Mouse (Mus musculus) embryo, embryonic 9.5 days (tissue): Measurements from ENCODE around the gene Ccdc14.
"Not testable (repeated sequence)": the region's sequence is repeated elsewhere in the genome, so short reads cannot be mapped to it uniquely, and the experiment has no call there.

ENCODE experiments used
- DNase-seq: peaks from one replicate; pipeline ENCODE4 v3.0.0-alpha.2; 2017; ENCODE audit errors: extremely low spot score

Gene Ccdc14

DNA sequence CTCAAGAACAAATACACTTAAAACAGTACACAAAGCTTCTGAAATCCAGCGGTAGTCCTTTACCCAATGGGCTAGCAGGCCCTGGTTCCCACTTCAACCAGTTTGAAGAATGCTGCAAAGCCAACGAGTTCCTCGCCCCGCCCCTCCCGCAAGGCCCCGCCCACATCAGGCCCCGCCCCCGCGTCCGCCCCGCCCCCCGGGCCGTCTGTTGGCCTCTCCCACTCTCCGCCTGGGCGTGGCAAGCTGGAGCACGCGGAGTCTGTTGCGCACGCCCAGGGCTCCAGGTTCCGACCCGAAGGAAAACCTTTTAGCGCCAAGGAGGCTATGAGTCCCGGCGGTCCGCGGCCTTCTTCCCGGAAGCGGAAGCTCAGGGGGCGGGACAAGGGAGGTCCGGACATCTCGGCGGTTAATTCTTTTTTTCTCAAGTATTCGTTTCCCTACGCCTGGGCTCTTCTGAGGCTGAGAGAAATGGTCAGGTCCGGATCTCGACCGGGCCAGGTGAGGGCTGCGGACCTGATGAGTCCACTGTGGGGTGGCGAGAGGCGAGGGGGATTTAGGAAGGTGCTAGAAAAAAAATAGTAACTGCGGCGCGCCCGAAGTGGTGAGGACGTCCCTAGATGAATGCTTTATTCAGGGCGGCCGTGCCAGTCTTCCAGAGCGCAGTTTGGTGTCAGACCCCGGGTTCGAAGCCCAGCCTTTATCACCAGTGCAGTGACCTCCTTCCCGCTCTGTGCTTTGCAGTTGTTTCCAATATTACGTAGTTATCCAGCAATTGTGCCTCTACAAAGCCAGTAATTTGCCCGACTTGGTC lies at the start of gene Ccdc14:
Ccdc14 (plus strand) TSS at position 283 of the 811 bp plus-strand sequence.
- DNase-seq = peak; percentile 96

GRCm38 (mm10) chr16:34643511-34644259 lies 46.7 kb upstream of the Ccdc14 start:
- DNase-seq = no peak

GRCm38 (mm10) chr16:34649621-34650020 lies 40.8 kb upstream of the Ccdc14 start, which contains the start of gene Ropn1:
Gene Ropn1 (plus strand): TSS chr16:34649921.
- DNase-seq = no peak

DNA sequence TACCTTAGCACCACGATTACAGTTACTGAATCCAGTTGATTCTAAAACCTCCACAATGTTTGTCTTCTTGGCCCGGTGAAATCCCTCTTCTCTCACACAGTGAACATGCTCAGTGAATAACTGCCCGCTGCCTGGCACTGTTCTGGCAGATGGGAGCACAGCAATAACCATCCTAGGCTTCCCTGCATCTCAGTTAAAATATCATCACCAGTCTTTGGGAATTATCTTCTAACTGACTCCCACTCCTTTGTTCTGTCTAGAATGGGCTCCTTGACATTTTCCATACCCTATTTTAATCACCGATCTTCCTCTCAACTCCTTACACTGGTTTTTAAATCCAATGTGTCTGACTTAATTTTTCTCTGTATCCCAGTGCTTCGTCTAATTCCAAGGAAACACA lies 37.4 kb upstream of the Ccdc14 start:
- no peak for DNase-seq

DNA sequence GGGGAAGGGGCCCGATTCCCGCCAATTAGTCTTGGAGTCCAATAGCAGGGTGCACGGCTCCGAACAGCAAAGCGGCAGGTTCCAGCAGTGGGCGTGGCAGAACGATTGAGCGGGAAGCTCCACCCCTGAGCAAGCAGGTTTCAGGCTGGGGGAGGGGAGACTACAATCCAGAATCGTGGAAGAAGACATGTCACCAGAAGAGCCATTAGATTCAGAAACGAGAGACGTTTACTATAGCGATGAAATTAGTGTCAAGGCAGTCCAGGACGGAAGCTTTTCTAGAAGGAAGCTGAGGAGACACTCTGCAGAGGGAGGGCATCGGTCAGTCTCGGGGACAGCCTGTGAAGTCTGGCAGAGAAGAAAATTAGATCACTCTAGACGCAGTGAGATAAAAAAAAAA lies 32.9 kb upstream of the Ccdc14 start:
- peak; percentile 43 for DNase-seq

DNA sequence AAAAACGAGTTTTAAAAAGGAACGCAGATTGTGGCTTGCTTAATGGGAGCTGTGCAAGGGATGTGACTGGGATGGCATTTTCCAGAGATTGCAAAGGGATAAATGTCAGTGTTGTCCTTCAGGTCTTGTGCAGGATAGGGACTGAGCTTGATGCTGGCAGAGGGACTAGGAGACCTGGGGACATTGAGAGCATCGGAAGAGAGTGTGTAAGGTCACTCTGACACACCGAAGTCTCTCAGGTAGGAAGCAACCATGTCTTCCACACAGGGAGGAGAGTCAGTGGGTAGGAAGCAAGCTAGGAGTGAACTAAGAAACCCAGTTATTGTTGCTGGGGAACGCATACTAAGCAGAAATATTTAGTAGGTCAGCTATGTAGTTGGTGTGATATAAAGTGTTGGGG lies 32.4 kb upstream of the Ccdc14 start:
- no peak for DNase-seq

DNA sequence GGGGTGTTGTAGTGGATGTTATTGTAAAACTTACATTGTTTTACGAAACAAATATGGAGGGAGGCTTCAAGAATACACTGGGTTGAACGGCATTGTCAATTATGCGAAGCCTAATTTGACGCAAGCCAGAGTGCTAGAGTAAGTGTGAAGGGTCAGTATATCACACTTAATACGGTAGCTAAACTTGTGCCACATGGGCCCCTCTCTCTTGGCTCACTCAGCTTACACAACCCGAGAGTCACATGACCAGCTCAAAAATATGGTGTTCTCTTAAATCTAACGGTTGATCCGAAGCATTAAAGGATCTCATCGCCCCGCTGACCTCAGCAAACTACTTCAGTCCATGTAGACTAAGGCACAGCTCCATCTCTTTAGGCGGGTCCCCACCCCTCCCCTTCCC lies 32.0 kb upstream of the Ccdc14 start:
- peak; percentile 33 for DNase-seq

DNA sequence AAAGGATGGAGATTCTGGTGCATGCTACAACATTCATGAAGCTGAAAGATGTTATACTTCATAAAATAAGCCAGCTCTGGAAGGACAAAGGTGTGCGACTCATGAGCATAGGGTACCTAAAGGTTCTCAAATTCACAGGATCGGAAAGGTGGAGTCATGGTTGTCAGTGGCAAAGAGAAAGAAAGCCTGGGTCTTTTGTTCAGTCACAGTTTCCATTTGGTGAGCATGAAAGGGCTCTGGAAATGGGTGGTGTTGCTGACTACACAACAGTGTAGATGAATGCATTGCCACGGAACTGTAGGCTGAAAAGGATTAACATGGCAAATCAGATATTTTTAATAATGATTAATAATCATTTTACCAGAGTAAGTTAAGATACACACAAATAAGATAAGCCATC lies 25.9 kb upstream of the Ccdc14 start:
- DNase-seq = no peak

- peak; percentile 79 for DNase-seq
Observed at GRCm38 (mm10) chr16:34667031-34667726, 23.2 kb upstream of the Ccdc14 start.

DNA sequence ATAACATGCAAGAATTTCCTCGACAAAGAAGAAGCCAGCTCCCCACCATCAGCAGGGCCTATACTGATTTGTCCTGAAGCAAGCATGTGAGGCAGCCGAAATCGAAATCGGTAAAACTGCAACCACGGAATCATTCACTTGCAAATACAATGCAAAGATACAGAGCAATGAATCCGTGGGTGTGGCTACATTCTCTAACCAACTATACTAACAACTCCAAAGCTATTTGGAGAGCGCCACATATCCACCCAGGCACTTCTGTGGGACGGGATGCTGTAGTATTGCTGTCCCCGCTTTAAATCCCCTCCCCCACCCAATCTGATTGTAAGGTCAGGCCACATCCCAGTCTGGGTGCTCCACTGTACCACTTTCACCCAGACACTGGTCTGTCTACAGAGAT lies 22.1 kb upstream of the Ccdc14 start:
- no peak for DNase-seq

GRCm38 (mm10) chr16:34671966-34672365 lies 18.4 kb upstream of the Ccdc14 start:
- DNase-seq = no peak

GRCm38 (mm10) chr16:34672822-34673221 lies 17.6 kb upstream of the Ccdc14 start:
- no peak for DNase-seq

DNA sequence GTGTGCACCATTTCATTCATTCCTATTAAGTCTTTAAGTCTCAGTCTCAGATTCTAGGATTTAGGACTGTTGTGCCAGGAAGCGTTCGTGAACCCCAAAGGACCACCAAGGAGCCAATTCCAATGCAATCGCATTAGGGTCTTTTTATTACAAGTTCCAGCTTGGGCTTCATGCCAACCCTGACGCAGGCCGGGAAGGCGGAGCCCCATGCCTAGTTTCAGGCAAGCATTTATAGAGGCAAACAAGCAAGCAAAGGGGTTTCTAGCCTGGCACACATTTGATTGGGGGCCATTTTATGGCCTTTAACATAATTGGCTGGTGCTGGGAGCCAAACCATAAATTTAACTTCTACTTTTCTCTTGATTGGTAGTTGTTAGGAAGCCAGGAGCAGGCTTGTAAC lies 16.1 kb upstream of the Ccdc14 start:
- no peak for DNase-seq

- DNase-seq = no peak
Observed at GRCm38 (mm10) chr16:34681823-34682222, 8.6 kb upstream of the Ccdc14 start.

DNA sequence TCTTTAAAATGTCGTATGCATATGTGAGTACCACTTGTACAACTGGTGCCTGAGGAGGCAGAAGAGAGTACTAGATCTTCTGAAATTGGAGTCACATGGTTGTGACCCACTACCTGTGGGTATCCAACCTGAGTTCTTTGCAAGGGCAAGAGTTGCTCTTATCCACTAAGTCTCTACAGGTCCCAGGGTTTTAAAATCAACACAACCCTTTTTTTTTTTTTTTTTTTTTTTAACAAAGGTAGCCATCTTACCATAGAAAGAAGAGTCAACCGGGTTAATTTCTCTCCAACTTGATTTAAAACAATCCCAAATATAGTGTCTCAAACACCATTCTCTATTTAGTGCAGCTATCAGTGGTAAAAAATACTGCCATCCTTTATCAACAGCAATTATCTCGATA lies 537 bp upstream of the Ccdc14 start:
- DNase-seq = no peak

- no peak for DNase-seq
Observed at GRCm38 (mm10) chr16:34691156-34691555, 740 bp downstream of the Ccdc14 start.

- DNase-seq = no peak
Observed at GRCm38 (mm10) chr16:34694477-34694876, 4.1 kb downstream of the Ccdc14 start.

- DNase-seq = not testable (repeated sequence)
Observed at GRCm38 (mm10) chr16:34698721-34699120, 8.3 kb downstream of the Ccdc14 start.

- peak; percentile 64 for DNase-seq
Observed at GRCm38 (mm10) chr16:34700165-34700827, 9.9 kb downstream of the Ccdc14 start.

DNA sequence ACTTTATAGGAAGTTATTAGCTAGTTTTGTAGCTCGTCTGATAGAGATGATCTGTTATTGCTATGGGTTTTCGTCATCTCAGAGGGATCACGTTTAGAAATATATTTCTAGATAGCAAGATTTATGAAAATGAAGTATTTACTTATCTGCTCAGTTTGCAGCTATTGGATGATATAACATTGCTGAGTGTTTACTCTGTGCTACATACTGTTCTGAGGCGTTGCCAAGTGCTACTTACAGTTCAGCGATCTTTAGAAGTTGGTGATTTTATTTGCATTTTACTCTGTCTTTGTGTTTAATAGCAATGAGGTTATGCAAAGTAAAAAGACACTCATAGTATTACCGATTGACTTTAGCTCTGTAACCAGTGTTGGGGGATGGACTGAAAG lies 10.4 kb downstream of the Ccdc14 start:
- no peak for DNase-seq

GRCm38 (mm10) chr16:34706019-34706418 lies 15.6 kb downstream of the Ccdc14 start:
- DNase-seq = no peak

DNA sequence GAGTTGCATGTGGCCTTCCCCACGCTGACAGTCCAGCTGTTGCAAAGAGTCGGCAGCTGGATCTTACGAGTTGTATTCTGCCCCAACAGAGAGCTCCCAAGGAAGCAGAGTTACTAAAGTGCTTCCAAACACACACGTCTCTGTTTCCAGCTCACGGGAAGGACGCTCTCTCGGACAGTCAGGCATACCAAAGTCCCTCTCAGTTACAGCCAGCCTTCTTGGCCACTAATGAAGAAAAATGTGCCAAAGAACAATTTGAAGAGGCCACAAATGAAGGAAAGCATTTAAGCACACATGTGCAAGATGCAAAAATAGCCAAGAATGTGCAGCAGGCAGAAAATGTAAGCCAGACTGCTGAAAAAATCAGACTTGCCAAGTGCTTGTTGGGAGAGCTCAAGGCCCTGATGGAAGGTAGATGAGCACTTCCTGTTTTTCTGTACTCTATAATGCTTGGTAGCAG lies 16.1 kb downstream of the Ccdc14 start:
- no peak for DNase-seq
